Mouse (Mus musculus) brain, adult 2 months (tissue): Measurements from ENCODE around the gene Sphk2.
A peak's percentile ranks its signal among the peaks of the same experiment; 100 is the strongest.

ENCODE experiments used
- DNase-seq: peaks from one replicate; pipeline ENCODE4 v3.0.0; 2011; ENCODE audit warnings: low read depth, low spot score

Gene Sphk2

DNA sequence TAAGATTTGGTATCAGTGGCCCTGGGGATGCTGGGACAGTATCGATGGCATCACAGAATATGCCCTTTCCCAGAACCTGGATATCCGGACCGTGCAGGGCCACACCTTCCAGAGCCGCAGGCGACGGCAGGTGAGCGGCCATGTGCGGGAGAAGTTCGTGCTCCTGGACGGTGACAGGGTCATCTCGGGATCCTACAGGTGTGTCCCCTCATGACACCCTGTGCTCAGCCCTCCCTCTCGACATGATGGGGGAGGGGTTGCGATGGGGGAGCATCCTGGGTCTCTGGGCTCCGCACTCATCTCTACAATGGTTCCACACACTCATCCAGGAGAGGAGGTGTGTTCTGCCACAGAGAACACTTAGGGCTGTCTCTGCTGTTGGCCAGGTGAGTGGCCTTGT, 6.0 kb upstream of the Sphk2 start:
- DNase-seq, result no peak

DNA sequence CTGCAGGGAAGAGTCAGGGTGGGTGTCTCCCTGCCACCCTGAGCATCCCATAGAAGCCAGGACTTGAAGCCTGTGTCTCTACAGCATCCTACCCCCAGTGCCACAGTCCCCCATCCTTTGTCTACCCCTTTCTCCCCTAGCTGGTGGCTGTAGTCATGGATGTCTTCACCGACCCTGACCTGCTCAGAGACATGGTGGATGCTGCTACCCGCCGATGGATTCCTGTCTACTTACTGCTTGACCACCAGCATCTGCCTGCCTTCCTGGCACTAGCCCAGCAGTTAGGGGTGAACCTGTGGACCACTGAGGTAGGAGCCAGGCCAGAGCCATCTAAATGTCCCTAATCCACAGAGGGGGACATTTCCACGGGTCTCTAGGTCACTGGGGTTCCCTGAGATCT, 5.5 kb upstream of the Sphk2 start:
- no peak for DNase-seq

DNA sequence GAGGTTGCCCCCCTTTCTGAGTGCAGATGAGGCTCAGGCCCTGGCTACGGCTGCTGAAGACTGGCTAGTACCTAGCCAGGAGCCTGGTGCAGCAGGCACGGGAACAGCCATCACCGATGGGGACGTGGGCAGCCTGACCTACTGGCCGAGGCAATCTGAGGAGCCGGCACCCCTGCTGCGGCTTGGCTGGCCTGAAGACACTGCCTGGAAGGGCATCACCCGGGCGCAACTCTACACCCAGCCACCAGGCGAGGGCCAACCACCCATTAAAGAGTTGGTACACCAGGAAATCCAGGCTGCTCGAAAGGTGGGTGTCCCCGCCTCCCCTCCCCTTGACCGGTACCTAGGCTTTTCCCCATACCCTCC, 4.5 kb upstream of the Sphk2 start:
- no peak for DNase-seq

DNA sequence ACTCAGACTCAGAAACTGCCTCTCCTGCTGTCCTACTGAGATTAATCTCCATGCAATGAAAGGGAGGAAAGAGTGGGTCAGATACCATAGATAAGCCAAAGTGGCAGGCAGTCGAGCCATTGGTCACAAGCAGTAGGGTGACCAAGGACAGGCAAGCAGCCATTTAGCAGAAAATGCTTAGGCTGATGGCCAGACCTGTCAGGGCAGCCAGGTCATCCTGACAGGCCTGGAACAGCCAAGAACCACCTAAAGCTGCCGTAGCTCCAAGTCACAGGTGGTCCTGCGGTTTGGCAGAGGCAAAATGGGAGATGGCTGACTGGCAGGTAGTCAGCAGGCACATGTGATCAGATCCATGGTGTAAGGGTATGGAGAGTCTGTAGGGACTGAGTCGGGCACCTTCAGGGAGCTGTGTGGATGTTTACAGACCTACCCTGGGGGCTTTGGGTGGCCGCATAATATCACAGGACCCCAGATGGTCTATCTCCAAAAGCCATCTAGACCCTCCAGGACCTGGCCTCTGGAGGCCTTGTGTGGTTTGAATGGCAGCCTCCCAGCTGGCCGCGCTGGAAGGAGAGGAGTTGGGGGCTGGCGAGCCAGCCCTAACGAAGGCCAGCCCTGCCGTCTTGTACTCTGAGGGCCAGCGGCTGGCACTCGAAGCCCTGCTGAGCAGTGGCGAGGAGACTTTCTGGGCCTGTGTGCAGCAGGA, 4.0 kb upstream of the Sphk2 start:
- no peak for DNase-seq

DNA sequence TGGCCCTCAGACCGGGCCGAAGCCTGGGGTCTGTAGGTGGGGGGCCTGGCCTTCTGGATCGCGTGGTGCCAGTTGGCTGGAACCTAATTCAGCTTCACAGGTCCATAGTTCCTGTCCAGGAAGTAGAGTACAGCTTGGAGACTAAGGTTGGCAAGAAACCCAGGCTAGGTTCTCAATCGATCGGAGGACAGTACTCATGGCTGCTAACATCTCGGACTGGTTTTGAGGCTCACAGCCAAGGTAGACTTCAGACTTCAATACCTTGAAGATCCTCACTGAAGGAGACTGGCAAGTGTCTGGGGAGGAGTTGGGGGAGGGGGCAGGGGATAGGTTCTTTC, 3.4 kb upstream of the Sphk2 start:
- DNase-seq, result no peak

DNA sequence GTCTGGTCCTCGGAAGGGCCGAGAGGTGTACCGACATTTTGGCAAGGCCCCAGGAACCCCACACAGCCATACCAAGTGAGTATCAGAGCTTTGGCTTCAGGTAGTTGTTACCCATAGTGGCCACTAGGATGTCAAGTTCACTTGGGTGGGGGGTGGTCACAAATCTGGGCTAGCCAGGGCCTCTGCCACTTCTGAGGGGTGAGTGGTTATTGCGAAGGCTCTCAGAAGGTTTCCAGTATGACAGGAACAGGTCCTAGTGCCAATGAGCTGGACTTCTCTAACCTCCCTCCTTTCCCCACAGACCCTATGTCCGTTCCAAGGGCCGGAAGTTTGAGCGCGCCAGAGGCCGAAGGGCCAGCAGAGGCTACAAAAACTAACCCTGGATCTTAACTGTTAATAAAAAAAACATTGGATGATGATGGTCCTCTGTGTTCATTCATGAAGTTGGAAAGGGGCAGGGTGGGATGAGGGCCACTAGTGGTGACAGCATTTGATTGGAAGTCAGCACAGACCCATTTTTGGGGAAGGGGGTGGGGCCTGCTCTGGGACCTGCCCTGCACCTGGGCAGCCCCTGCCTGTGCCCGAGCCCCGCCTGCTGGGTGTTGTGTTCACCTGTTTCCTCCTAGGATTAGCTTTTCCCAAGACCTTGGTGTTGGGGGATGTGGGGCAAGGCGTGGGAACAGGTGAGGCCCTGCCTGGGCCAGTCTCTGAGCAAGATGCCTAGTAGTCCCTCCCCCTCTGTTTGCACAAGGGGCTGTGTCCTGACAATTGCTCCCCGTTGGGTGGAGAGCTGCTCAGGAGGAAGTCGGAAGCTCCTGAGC, 2.8 kb upstream of the Sphk2 start, which contains the start of gene Fam83e:
Gene Fam83e, plus strand, starts transcription at position 800 of the 821 bp plus-strand sequence.
- DNase-seq, result no peak

DNA sequence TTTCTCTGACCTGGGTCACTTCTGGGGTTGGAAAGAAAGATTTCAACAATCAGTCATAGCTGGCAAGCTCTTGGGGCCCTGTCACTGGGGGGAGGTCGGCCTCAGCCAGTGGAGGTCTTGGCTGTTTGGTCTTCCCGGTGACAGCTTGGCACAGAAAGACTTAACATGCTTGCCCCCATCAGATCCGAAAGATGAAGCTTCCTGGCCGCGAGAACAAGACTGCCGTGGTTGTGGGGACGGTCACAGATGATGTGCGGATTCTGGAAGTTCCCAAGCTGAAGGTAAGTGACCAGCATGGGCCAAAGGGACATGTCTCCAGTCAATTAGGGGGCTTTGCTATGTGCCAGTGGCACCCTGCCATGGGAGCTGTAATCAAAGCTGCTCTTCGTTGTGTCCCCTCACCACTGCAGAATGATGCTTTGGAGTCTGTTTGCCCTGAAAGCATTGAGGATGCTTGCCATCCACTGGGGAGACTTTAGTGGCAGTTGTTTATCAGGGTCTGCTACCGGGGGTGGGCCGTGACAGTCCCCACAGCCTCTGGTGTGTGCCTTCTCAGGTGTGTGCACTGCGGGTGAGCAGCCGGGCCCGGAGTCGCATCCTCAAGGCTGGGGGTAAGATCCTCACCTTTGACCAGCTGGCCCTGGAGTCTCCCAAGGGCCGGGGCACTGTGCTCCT, 2.1 kb upstream of the Sphk2 start:
- DNase-seq, result no peak

DNA sequence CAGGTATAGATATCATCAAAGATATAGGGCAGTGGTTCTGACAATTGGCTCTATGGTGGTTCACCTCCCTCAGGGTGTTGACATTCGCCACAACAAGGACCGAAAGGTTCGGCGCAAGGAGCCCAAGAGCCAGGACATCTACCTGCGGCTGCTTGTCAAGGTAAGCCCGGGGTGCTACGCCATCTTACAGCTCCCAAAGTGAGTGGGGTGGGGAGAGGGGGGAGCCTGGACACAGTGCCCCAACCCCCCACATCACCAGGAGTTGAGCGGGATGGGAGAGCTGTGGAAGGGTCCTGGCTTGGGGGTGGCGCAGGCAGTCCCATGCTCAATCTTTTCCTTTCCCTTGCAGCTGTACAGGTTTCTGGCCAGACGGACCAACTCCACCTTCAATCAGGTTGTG, 1.4 kb upstream of the Sphk2 start:
- no peak for DNase-seq

DNA sequence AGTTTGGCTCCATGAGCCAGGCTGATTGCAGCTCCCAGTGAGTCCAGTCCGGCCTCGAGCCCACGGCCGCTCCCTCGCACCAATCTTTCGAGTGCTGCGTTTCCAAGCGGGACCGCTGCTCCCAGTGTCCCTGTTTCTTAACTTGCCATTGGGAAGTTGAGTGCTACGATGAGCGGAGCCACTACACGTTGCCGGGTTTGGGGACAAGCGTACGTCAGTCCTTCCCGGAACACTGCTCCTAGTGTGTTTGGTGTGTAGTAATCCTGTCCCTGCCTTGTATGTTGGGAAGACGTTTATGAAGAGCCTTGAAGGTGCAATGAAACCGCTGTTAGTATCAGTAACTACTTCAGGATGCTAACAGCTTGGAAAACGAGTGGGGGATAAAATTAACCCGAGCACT, 529 bp upstream of the Sphk2 start:
- DNase-seq, result no peak

DNA sequence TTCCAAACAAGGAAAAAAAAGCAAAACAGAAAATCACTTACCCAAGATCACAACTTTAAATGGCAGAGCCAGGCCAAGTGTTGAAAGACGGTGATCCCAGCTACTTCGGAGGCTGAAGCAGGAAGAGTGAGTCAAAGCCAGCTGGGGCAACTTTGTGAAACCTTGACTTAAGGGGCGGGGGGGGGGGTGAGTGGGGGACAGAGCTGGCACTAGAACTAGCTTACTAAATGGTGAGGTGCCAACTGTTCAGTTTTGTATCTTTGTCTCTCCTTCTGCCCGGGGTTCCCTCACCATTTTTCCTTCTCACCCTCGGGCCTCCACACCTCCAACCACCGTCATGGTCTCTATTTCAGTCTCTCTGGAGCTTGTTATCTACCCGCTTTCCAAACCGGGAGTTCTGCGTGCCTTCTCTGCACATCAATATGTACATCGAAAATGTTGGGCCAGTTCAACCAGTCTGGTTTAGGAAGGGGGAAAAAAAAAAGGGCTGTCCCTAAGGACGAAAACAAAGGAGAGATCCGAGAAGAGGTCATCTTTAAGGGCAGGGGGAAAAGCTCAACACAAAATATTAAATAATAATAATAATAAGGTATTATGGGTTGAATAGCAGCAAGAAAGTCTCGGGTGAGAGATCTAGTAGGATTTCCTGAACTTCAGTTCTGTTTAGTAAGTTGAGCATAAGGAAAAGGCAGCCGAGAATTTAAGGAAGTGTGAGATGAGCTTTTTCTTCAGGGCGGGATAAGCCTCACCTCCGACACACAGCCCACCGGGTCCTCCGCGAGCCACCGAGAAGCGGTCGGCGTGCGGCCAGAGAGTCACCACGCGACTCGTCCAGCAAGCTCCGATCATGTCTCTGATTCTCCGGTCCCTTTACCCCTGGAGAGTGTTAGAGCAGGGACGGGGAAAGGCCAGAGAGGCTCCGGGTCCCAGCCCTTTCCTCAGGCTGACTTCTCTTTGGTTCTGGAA, 567 bp downstream of the Sphk2 start:
- no peak for DNase-seq

DNA sequence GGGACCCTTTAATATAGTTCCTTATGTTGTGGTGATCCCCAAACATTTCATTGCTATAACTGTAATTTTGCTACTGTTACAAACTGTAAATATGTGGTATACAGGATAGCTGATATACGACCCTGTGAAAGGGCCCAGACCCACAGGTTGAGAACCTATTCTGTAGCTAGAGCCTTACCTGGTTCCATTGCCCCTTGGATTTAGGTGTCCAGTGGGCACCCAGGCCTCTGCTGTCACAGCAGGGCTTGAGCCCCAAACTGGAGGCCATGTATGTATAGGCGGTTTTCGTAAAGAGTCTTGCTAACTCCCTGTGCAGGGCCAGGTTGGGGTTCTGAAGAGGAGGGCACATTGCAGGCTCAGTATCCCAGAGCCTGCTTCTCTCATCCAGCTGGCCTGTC, 1.3 kb downstream of the Sphk2 start:
- no peak for DNase-seq

DNA sequence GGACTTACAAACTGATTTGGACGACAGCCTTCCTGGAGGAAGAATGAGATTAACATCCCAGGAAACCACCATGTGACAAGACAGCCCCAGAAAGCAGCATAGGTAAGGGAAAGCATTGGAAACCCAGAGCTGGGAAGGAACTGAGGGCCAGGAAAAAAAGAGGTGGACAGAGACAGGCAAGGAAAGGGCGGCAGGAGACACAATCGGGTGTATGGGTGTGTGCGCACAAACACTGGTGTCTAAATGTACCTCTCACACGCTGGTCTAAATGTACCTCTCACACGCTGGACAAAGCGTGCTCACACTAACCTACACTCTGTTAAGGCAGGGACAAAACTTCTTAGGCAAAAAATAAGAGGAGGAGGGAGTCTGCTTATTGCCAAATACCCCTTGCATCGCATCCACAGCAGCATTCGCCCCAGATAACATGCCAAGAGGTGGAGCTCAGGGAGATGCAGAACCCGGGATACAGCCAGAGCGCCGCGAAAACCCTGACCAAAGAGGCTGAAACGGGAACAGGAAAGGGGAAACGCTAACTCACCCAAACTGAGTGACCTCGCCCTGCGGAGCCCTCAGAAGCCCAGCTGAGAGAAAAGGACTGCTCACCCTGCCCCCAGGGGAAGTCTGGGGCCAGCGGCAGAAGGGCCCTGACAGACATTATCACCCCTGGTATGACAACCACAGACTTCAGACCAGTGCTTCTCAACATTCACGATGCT, 1.9 kb downstream of the Sphk2 start:
- DNase-seq, result no peak

DNA sequence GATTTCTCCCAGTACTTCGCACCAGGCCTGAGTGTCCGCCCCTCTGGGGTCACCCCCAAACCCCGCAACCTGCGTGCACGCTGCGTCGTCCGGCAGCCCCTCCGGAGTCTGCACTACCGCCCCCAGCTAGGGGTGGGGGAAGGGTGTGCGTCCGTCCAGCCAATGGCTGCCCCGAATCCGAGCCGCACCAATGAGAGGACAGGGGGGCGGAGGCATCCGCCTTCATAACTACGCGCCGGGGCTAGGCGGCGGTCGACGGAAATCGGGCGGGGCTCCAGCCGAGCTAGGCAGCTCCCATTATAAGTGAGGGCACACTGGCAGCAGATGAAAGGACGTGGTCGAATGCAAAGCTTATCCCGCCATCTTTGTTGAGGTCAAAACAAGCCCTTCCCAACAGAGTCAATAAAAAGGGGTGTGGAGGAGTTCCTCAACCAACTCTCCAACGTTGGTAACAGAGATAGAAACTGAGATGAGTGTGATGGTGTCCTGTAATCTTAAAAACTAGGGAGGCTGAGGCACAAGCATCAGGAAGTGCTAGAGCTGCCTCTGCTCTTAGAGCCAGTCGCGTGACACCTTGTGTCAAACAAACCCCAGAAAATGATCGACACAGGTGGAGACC, 2.6 kb downstream of the Sphk2 start, which contains the start of gene Rpl18:
Gene Rpl18, plus strand, starts transcription at position 368 of the 619 bp plus-strand sequence.
- DNase-seq, result peak; percentile 99

DNA sequence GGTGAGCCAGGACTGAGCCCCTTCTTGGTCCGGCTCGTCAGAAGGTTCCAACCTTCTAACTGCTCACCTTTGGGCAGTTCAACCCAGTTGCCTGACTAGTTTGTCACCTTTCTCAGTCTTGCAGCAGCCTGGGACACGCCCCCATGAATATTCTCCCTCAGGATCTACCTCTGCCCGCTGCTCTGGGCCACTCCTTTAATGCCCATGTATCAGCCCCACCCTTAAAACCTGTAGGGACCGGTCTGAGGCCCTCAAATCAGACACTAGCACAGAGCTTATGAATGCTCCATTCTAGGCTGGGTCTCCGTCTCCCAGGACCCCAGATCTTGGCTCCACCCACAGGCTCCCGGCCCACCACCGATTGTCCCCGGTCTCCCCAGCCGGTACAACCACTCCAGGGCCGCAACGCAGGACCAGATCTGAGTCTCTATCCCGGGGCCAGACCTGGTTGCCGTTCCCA, 3.1 kb downstream of the Sphk2 start:
- DNase-seq, result no peak

DNA sequence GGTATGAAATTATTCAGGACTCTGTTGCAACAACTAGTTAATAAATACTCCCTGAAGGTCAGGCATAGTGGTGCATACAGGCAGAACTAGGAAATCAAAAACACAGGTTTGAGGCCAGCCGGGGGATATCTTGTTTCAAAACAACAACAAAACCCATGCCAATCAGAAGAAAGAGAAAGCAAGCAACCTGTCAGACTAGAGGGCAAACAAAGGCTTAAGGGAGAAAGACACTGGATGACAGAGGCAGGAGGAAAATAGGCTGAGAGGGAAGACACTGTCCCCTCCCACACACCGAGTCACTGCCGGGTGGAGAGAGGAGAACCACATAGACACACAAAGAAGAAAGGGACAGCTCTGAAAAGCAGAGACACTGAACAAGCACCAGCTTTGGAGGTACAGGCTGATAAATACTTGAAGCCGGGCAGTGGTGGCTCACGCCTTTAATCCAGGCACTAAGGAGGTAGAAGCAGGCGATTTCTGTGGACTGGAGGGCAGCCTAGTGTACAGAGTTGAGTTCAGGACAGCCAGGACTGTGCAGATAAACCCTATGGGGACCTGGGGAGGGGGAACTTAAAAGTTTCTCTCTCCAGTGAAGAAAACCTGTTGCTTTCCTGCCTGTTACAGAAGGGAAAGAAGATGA, 3.8 kb downstream of the Sphk2 start:
- no peak for DNase-seq

DNA sequence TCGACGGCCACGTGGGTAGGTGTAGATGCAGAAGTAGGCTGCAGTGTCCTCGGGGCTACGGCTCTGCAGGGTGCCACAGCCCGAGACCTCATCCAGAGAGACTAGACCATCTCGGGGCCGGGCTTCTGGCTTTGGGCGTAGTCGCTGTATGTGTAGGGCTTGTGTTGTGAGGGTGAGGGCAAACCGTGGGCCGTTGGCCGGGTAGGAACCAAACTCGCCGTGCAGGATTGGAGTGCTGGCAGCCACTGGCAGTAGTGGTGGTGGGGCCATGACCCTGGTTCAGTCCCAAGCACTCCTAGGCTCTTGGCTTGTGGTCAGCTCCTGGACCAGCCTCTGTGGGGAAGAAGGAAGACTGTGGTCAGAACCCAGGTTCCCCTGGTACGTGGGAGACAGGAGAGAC, 4.4 kb downstream of the Sphk2 start:
- no peak for DNase-seq

DNA sequence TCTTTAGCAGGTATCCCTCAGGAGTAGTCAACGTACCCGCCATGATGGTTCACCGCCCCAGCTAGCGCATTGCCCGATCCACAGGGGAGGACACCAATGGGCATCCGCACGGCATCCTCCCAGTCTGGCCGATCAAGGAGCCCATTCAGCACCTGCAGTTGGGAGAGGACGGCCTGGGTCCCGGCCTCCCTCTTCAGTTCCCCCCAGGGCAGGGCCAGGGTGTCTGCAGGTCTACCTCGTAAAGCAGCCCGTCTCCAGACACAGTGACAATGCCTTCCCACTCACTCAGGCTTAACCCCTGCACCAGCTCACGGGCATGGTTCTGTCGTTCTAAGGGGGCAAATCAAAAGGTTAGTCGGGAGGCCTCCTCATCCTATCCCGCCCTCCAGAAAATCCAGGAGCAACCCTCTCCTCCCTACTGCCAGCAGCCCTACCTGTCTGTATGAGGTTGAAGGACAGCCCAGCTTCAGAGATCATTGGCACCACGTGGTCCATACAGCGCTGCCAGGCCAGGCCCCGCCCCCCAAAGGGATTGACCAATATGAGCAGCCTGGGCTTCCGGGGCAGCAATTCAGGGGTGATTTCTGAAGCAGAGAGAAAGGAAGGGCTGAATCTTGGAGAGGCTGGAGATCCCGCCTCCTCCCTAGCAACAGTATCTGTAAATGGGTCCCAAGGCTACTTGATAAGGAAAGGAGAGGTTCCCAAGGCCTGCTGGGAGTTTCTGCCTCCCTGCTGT, 5.6 kb downstream of the Sphk2 start:
- DNase-seq, result no peak

DNA sequence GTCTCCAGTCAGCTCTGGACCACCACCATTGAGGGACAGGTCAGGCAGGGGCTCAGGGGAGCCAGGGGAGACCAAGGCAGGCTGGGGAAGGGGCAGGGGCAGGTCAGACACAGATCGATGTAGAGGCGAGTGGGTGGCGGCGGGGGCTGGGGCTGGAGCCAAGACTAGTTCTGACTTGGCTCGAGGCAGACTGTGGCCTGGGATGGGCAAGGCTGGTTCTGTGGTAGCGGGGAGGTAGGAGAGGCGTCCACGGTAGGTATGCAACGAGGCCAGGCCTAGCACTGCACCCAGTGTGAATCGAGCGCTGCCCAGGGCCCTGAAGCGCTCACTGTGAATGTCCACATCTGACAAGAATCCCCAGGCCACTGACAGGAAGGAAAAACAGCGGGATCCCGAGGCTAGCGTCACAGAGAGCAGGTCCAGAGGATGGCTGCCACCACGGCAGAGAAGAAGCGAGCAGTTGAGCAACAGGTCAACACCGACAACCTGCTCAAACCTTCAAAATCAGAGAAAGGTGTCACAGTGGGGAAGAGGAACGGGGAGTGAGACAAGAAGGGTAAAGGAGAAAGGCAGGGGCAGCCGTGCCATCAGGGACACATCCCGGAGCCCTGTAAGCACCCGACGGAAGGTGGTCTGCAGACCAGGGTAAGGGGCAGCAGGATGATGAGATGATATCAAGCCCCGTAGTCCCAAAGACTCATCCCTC, 6.3 kb downstream of the Sphk2 start:
- DNase-seq, result no peak
